Mouse (Mus musculus): Measurements from ENCODE around the gene Tmem80. TPM values are rescaled to one million over a fixed set of nuclear protein-coding genes. Genes with fewer than 3 reads are reported as not detected.

The Tmem80 gene
- polyA plus RNA-seq, 2 experiments, result 23.4 to 55.6 TPM

DNA sequence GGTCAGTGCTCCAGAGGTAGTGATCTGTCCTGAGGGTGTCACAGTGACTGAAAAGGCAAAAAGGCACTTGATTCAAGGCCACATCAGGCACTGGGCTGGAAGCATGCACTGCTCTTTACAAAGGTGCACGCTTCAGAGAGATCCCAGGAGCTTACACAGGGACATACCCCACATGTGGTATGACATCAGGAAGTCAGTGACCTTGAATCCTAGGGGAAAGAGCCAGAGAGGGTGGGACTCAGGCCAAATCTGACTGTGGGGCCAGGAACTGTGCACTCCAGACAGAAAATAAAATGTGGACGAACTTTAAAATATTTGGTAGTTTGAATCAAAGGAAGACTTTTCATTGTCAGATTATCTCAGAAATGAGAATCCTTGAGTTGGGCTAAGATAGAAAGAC, 13.1 kb upstream of the Tmem80 start:
- 98% methylated on average over 2 of the region's 2 CpGs for WGBS
- no peak overlapping the region for H3K4me3 ChIP-seq (replicated peaks; ENCODE audit: low read length)
- TF ChIP-seq POLR2A (IDR thresholded peaks at IDR 0.05; ENCODE audit: borderline replicate concordance, extremely low read depth, insufficient read depth, insufficient read length), result no peak
- peaks cover 88% of the 10 kb centered on the region for H3K36me3 ChIP-seq (ENCODE audit: control insufficient read depth, insufficient read depth, low read length)
- ATAC-seq (ENCODE audit: low FRiP score, low read depth) (no peak), DNase-seq (ENCODE audit: low spot score) (no peak)
- no peak overlapping the region for H3K27ac ChIP-seq (replicated peaks; ENCODE audit: low read depth, low read length)
- H3K9me3 ChIP-seq (ENCODE audit: control insufficient read depth, low read length), result no peaks in the 10 kb centered on the region
- H3K4me2 ChIP-seq (replicated peaks; ENCODE audit: low read depth, low read length, severe bottlenecking), result no peak overlapping the region
- no peaks in the 10 kb centered on the region for H3K27me3 ChIP-seq (ENCODE audit: control insufficient read depth, insufficient read depth, low read length)
- no peak overlapping the region for H3K9ac ChIP-seq (ENCODE audit: low read depth, low read length, severe bottlenecking)
- H3K4me1 ChIP-seq (ENCODE audit: control insufficient read depth, insufficient read depth, low read length), result no peaks in the 10 kb centered on the region

DNA sequence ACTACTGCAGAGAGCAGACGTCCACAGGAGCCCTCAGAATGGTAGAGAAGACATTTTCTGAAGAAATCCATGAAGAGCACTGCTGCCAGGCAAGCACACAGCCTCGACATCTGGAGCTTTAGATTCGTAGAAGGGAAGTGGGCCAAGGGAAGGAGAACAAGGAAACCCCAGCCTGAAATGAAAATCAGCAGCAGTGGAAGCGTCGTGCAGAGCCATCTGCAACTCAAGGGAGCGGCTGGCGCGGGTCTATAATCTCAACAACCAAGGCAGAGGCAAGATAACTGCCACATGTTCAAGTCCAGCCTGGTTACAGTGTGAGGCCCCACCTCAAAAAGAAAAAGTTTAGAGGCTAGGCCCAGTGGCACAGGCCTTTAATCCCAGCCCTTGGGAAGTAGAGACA, 12.5 kb upstream of the Tmem80 start:
- ATAC-seq (ENCODE audit: low FRiP score, low read depth) (no peak), DNase-seq (ENCODE audit: low spot score) (no peak)
- Histone ChIP-seq H3K27ac (replicated peaks; ENCODE audit: low read depth, low read length) (no peak overlapping the region), H3K9me3 (ENCODE audit: control insufficient read depth, low read length) (no peaks in the 10 kb centered on the region), H3K4me3 (replicated peaks; ENCODE audit: low read length) (no peak overlapping the region), H3K4me1 (ENCODE audit: control insufficient read depth, insufficient read depth, low read length) (no peaks in the 10 kb centered on the region), H3K27me3 (ENCODE audit: control insufficient read depth, insufficient read depth, low read length) (no peaks in the 10 kb centered on the region), H3K36me3 (ENCODE audit: control insufficient read depth, insufficient read depth, low read length) (peaks cover 88% of the 10 kb centered on the region), H3K9ac (ENCODE audit: low read depth, low read length, severe bottlenecking) (no peak overlapping the region), H3K4me2 (replicated peaks; ENCODE audit: low read depth, low read length, severe bottlenecking) (no peak overlapping the region)
- 84% methylated on average over 8 of the region's 8 CpGs for WGBS
- TF ChIP-seq POLR2A (IDR thresholded peaks at IDR 0.05; ENCODE audit: borderline replicate concordance, extremely low read depth, insufficient read depth, insufficient read length), result no peak

- H3K4me2 ChIP-seq (replicated peaks; ENCODE audit: low read depth, low read length, severe bottlenecking), result no peak overlapping the region
- no peak for TF ChIP-seq POLR2A (IDR thresholded peaks at IDR 0.05; ENCODE audit: borderline replicate concordance, extremely low read depth, insufficient read depth, insufficient read length)
- 78% methylated on average over 5 of the region's 5 CpGs for WGBS
- no peaks in the 10 kb centered on the region for H3K27me3 ChIP-seq (ENCODE audit: control insufficient read depth, insufficient read depth, low read length)
- ATAC-seq (ENCODE audit: low FRiP score, low read depth) (no peak), DNase-seq (ENCODE audit: low spot score) (peak; percentile 25)
- H3K4me1 ChIP-seq (ENCODE audit: control insufficient read depth, insufficient read depth, low read length), result no peaks in the 10 kb centered on the region
- H3K9ac ChIP-seq (ENCODE audit: low read depth, low read length, severe bottlenecking), result no peak overlapping the region
- no peak overlapping the region for H3K4me3 ChIP-seq (replicated peaks; ENCODE audit: low read length)
- H3K9me3 ChIP-seq (ENCODE audit: control insufficient read depth, low read length), result no peaks in the 10 kb centered on the region
- peaks cover 88% of the 10 kb centered on the region for H3K36me3 ChIP-seq (ENCODE audit: control insufficient read depth, insufficient read depth, low read length)
- H3K27ac ChIP-seq (replicated peaks; ENCODE audit: low read depth, low read length), result no peak overlapping the region
These were observed 11.6 kb upstream of the Tmem80 start for GRCm38 (mm10) chr7:141315974-141316373.

GRCm38 (mm10) chr7:141317619-141318132, 9.9 kb upstream of the Tmem80 start:
- WGBS, result 92% methylated on average over 1 of the region's 1 CpGs

GRCm38 (mm10) chr7:141319446-141319845, 8.1 kb upstream of the Tmem80 start:
- no peak for TF ChIP-seq POLR2A (IDR thresholded peaks at IDR 0.05; ENCODE audit: borderline replicate concordance, extremely low read depth, insufficient read depth, insufficient read length)
- 70% methylated on average over 2 of the region's 2 CpGs for WGBS

More at GRCm38 (mm10) chr7:141317619-141318132, 9.9 kb upstream of the Tmem80 start:
- Histone ChIP-seq H3K9me3 (ENCODE audit: control insufficient read depth, low read length) (no peaks in the 10 kb centered on the region), H3K4me2 (replicated peaks; ENCODE audit: low read depth, low read length, severe bottlenecking) (no peak overlapping the region), H3K4me3 (replicated peaks; ENCODE audit: low read length) (no peak overlapping the region), H3K27me3 (ENCODE audit: control insufficient read depth, insufficient read depth, low read length) (no peaks in the 10 kb centered on the region), H3K4me1 (ENCODE audit: control insufficient read depth, insufficient read depth, low read length) (no peaks in the 10 kb centered on the region), H3K36me3 (ENCODE audit: control insufficient read depth, insufficient read depth, low read length) (peaks cover 88% of the 10 kb centered on the region), H3K27ac (replicated peaks; ENCODE audit: low read depth, low read length) (no peak overlapping the region), H3K9ac (ENCODE audit: low read depth, low read length, severe bottlenecking) (no peak overlapping the region)
- no peak for ATAC-seq (ENCODE audit: low FRiP score, low read depth)
- no peak for TF ChIP-seq POLR2A (IDR thresholded peaks at IDR 0.05; ENCODE audit: borderline replicate concordance, extremely low read depth, insufficient read depth, insufficient read length)
- DNase-seq (ENCODE audit: low spot score), result no peak

GRCm38 (mm10) chr7:141324686-141325085, 2.9 kb upstream of the Tmem80 start:
- no peak for ATAC-seq (ENCODE audit: low FRiP score, low read depth)
- TF ChIP-seq POLR2A (IDR thresholded peaks at IDR 0.05; ENCODE audit: borderline replicate concordance, extremely low read depth, insufficient read depth, insufficient read length), result no peak
- 81% methylated on average over 1 of the region's 1 CpGs for WGBS
- no peak for DNase-seq (ENCODE audit: low spot score)
- H3K4me2 ChIP-seq (replicated peaks; ENCODE audit: low read depth, low read length, severe bottlenecking), result no peak overlapping the region
- peaks cover 45% of the 10 kb centered on the region for H3K36me3 ChIP-seq (ENCODE audit: control insufficient read depth, insufficient read depth, low read length)
- H3K9ac ChIP-seq (ENCODE audit: low read depth, low read length, severe bottlenecking), result peak overlapping the region; percentile 31; the same call in 1 of the 2 replicates
- H3K27ac ChIP-seq (replicated peaks; ENCODE audit: low read depth, low read length), result no peak overlapping the region
- H3K4me1 ChIP-seq (ENCODE audit: control insufficient read depth, insufficient read depth, low read length), result peaks cover 19% of the 10 kb centered on the region
- no peaks in the 10 kb centered on the region for H3K27me3 ChIP-seq (ENCODE audit: control insufficient read depth, insufficient read depth, low read length)
- no peak overlapping the region for H3K4me3 ChIP-seq (replicated peaks; ENCODE audit: low read length)
- no peaks in the 10 kb centered on the region for H3K9me3 ChIP-seq (ENCODE audit: control insufficient read depth, low read length)

More at GRCm38 (mm10) chr7:141319446-141319845, 8.1 kb upstream of the Tmem80 start:
- H3K4me2 ChIP-seq (replicated peaks; ENCODE audit: low read depth, low read length, severe bottlenecking), result no peak overlapping the region
- no peak overlapping the region for H3K9ac ChIP-seq (ENCODE audit: low read depth, low read length, severe bottlenecking)
- H3K27ac ChIP-seq (replicated peaks; ENCODE audit: low read depth, low read length), result no peak overlapping the region
- ATAC-seq (ENCODE audit: low FRiP score, low read depth) (no peak), DNase-seq (ENCODE audit: low spot score) (no peak)
- H3K9me3 ChIP-seq (ENCODE audit: control insufficient read depth, low read length), result no peaks in the 10 kb centered on the region
- peaks cover 88% of the 10 kb centered on the region for H3K36me3 ChIP-seq (ENCODE audit: control insufficient read depth, insufficient read depth, low read length)
- no peak overlapping the region for H3K4me3 ChIP-seq (replicated peaks; ENCODE audit: low read length)
- no peaks in the 10 kb centered on the region for H3K4me1 ChIP-seq (ENCODE audit: control insufficient read depth, insufficient read depth, low read length)
- no peaks in the 10 kb centered on the region for H3K27me3 ChIP-seq (ENCODE audit: control insufficient read depth, insufficient read depth, low read length)
